Mouse (Mus musculus): ENCODE results near the gene Ephb2.

Gene Ephb2

DNA sequence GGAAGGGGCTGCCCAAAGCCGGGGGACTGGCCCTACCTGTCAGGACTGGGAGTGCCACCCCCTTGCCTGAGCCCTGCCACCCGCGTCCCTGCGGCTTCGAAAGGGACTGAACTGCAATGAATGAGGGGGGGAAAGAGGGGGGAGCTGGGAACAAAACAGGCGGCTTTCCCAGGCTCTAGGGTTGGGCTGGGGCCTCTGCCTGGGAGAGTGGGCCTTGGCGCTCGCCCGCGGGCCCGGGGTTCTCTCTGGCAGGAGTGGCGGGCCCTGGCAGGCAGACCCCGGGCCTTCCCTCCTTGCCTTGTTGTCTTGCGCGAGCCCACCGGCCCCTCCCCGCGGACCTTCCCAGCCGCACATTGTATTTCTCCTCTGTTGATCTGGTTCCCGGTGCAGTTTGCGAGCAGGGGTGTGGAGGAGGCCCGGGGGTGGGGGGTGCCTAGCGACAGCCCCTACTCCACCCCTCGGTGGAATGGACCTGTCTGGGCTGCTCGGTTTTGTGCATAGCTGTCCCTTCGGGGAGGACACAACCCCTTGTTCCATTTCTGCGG is 671 bp upstream of the Ephb2 start:
- no peak for DNase-seq

GRCm38 (mm10) chr4:136834815-136835620 is 770 bp downstream of the Ephb2 start:
- peak; percentile 56 for DNase-seq

GRCm38 (mm10) chr4:136834439-136834814 is 1.4 kb downstream of the Ephb2 start:
- DNase-seq: peak; percentile 52

DNA sequence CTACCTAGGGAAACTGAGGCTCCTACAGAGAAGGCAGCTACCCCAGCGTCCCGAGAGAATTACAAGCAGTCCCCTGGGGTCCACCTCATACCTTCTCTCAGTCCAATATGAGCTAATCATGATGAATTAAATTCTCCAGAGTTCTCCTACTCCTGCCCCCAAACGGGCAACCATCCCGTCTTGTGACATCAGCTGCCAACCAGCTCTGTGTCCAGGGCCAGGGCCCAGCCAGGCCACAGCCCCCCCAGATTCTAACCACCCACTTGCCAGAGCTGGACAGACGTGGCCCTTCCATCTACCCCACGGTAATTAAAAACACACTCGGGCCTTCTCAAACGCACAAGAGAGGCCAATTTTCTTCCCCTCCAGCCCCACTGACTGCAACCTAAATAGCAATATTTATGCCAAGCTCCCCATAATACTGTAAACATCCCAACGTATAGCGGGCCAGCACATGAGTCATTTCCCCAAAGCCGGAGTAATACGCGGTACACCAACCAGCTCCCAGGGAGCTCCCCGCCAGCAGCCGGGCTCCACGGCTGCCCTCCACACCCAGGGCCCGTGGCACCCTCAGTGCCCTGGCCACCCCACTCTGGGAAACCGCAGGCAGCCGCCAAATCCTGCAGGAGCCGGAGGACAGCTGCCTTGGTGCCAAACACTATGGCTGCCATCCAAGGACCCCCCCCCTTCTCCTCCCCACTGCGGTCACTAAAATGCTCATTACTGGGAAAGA is 2.0 kb downstream of the Ephb2 start:
- DNase-seq: peak; percentile 62

- peak; percentile 64 for DNase-seq
These were observed 3.1 kb downstream of the Ephb2 start for GRCm38 (mm10) chr4:136832559-136833232.

- DNase-seq: peak; percentile 21
These were observed 5.4 kb downstream of the Ephb2 start for GRCm38 (mm10) chr4:136830272-136830823.

DNA sequence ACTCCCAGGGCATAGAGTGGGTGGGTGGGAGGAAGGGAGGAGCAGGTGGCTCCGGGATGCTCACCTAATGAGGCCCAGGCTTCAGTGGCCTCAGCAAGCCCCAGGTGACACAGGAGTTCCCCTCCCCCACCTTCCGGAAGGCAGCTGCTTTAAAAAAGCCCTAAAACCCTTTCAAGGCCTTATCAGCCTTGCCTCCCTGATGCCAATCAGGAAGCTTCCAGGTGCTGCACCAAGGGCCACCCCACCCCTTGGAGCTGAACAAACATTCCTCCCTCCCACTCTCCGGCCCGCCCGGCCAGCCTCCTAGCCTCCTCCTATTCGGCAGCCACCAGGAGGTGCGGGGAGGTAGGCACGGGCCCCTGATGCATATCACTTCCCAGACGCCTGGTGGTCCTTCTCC is 6.0 kb downstream of the Ephb2 start:
- DNase-seq: peak; percentile 28

GRCm38 (mm10) chr4:136828664-136829569 is 6.9 kb downstream of the Ephb2 start:
- peak; percentile 50 for DNase-seq

DNA sequence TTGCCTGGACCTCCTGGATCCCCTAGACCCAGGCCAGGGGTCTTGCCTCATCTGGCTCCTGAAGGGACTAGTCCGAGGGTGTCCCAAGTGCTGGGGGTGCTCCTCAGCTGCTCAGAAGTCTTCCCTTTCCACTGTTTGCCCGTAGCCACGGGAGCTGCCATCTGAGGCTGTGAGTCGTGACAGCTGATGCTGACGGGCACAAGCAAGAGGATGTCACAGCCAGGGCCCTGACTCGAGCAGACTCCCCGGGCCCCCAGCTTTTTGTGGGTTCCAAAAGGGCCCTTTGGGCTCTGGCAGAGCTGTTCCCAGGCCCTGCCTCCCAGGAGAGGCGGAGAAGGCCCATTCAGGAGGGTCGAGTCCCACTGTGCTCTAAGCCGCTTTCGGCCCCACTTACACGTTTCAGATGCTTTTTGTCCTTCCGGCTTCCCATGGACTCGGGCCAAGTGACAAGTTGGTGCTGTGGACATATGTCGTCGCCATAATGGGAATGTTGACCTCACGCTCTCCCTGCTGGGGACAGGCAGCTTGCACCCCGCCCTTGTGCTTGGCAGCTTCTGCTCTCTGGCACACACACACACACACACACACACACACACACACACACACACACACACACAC is 10.7 kb downstream of the Ephb2 start:
- DNase-seq: peak; percentile 93

- DNase-seq: no peak
These were observed 15.7 kb downstream of the Ephb2 start for GRCm38 (mm10) chr4:136820069-136820522.

DNA sequence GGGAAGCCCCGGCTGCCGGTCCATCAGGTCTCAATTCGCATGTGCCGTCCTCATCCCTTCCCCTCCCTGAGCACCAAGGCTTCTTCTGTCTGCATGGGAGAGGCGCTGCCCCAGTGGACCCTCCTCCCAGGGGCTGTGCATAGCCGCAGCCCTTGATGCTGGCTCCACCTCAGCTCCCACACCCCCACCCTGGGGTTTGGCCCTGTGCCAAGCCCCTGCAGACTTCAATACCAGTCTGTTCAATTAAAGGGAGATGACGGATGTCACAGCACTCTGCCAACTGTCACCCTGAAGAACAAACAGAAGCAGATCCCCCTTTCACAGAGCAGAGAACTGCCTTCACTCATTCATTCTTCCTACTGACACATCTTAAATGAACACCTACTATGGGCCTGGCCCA is 19.1 kb downstream of the Ephb2 start:
- DNase-seq: no peak

DNA sequence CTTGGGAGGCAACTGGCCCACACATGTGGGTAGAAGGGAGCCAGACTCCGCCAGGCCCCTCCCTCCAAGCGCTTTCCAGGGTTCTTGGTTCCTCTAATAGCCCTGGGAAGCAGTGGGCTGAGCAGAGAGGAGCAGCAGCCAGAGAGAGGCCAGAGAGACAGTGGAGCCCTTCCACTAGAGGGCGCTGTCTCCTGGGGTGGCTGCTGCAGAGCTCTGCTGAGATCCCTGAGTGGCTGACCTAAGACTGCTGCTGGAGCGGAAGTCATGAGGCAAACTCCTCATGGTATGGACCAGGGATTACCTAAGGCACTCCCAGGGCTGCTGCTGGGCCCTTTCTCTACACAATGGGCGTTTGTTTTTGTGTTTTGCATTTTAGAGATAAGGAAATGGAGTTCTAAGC is 20.4 kb downstream of the Ephb2 start:
- DNase-seq: no peak

DNA sequence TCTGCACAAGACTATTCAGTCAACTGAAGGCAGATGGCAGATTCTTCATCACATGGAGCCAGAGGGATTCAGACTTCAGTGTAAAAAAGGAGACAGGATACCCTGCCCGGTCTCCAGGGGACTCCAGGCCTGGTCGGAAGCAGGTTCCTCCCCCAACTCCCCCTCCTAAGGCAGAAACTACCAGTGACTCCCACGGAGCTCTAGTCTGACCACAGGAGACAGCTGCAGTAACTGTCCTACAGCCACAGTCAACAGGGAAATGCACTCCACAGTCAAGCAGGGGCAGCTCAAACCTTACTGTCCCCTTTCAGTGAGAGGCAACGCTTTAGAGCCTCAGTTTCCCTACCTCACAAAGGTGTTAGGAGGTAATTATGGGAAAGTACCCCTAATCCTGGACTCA is 23.2 kb downstream of the Ephb2 start:
- DNase-seq: no peak

DNA sequence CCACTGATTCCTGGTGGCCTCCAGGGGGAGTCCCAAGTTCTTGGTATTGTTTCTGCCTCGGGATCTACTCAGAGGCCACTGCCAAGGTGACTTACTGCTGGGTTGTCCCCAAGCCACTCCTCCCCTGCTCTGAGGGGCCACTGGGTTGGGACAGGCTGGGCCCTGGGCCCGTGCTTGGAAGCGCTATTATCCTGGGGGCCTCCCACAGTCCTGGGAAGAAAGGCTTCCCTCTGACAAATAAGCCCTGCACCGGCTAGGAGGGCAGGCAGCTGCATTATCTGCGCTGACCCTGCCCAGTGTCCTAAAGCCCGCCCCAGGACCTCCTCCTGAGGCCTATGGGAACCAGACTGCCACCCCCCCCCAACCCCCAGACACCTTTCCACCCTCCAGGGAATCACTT is 24.2 kb downstream of the Ephb2 start:
- DNase-seq: no peak

- DNase-seq: no peak
These were observed 27.3 kb downstream of the Ephb2 start for GRCm38 (mm10) chr4:136808478-136808877.

DNA sequence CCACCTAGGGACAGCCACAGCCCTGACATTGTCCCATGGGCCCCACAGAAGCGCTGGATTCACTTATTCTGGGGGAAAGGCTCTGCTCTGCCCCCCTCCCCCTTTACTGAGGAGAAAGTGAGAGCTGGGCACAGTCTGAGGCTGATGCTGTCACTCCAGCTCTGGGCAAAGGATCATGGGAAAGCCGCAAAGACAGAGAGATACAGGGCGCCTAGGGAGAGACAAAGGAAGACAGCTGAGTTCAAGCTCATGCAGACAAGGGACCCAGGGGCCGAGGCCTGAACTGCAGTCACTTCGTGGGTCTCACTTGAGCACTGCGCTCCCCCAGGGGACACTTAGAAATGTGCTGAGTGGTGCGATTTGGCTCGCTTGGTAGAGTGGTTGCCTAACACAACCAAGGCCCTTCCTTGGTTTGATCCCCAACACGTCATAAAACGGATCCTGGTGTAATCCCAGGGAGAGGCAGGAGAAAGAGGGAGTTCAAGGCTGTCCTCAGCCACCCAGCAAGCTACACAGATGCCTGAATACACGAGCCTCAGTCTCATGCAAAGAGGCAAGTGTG is 28.3 kb downstream of the Ephb2 start:
- no peak for DNase-seq

- no peak for DNase-seq
These were observed 29.5 kb downstream of the Ephb2 start for GRCm38 (mm10) chr4:136806254-136806653.

- no peak for DNase-seq
These were observed 31.4 kb downstream of the Ephb2 start for GRCm38 (mm10) chr4:136804343-136804742.

GRCm38 (mm10) chr4:136802446-136802845 is 33.3 kb downstream of the Ephb2 start:
- no peak for DNase-seq

DNA sequence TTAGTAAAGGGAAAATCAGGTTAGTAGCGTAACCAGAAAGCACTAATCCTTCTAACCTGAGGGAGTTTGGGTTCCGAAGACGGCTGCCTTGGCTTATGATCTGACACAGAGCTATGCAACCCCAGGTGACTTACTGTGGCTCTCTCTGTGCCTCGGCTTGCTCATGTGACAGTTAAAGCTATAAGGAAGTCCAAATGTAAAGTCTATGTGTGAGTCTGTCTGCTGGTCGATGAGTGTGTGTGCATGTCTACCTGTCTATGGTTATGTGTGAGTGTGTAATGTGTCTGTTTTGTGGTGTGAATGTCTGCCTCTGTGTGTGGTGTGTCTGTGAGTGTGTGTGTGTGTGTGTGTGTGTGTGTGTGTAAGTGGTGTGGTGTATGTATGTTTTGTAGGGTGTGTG is 33.8 kb downstream of the Ephb2 start:
- DNase-seq: no peak

DNA sequence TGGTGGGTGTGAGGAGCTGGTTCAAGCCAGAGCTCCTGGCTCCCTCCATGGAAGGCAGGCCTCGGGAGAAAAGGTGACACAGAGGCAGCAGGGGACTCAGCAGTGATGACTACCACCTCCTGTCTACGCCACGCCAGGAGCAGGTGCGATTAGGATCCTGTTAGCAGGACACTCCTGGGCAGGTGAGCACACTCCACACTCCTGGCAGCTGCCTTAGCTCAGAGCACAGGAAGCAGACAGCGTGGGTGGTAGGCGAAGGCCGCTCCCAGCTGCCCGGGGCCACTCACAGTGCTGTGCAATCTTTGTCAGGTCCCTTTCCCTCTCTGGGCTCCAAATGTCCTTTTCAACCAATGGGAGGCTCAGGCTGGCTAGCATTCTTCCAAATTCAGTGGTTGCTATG is 34.3 kb downstream of the Ephb2 start:
- DNase-seq: no peak
